In genomic region chr2:164404082-164404990, GRCm38 (mm10) we compare ENCODE assay signal across 8 mouse cellular contexts. TPM values are rescaled to one million over a fixed set of nuclear protein-coding genes. Genes with fewer than 3 reads are reported as not detected.
DNase-seq lines count a peak whose midpoint lies in the region; ATAC-seq and TF ChIP-seq lines count a peak whose summit lies in the region.
"Had no signal": no experiment of that assay in that cellular context is flagged by ENCODE, and none has a peak within 500 bp of the region (broad histone marks: within the 10 kb centered on the region; RNA-seq: fewer than 3 reads in every experiment).

No protein-coding gene starts in this region.

- no peak for TF ChIP-seq EP300 in liver, embryonic 14.5 days (IDR thresholded peaks at IDR 0.05; ENCODE audit: low read depth)

- H3K9ac ChIP-seq in embryonic facial prominence, embryonic 12.5 days: peak overlapping the region; percentile 36
- H3K9ac ChIP-seq in intestine, embryonic 15.5 days: peak overlapping the region; percentile 34; the same call in 1 of the 2 replicates
- H3K9ac ChIP-seq in liver, embryonic 14.5 days (replicated peaks): no peak overlapping the region
- H3K9ac ChIP-seq in neural tube, embryonic 14.5 days (replicated peaks; ENCODE audit: low read depth, low read length): peak overlapping the region; percentile 41; the same call in 1 of the 2 replicates

- peaks cover 98% of the 10 kb centered on the region for H3K27me3 ChIP-seq in embryonic facial prominence, embryonic 12.5 days
- H3K27me3 ChIP-seq in intestine, embryonic 15.5 days (replicated peaks): peaks cover 68% of the 10 kb centered on the region
- peaks cover 76% of the 10 kb centered on the region for H3K27me3 ChIP-seq in liver, embryonic 14.5 days (ENCODE audit: control insufficient read depth, insufficient read depth, low read length)
- peaks cover 75% of the 10 kb centered on the region for H3K27me3 ChIP-seq in neural tube, embryonic 14.5 days (ENCODE audit: control insufficient read depth, insufficient read depth, low read length)

- no peak for ATAC-seq in embryonic facial prominence, embryonic 12.5 days (ENCODE audit: insufficient number of reproducible peaks, insufficient read depth, low FRiP score, low TSS enrichment)
- ATAC-seq in intestine, embryonic 15.5 days: peak; percentile 46
- no peak for ATAC-seq in liver, embryonic 14.5 days (ENCODE audit: insufficient read depth)
- ATAC-seq in neural tube, embryonic 14.5 days (ENCODE audit: low read depth): no peak

- no peaks in the 10 kb centered on the region for H3K9me3 ChIP-seq in embryonic facial prominence, embryonic 12.5 days
- H3K9me3 ChIP-seq in intestine, embryonic 15.5 days: no peaks in the 10 kb centered on the region
- no peaks in the 10 kb centered on the region for H3K9me3 ChIP-seq in liver, embryonic 14.5 days (ENCODE audit: control insufficient read depth, low read length)
- H3K9me3 ChIP-seq in neural tube, embryonic 14.5 days (ENCODE audit: control insufficient read depth, low read length): no peaks in the 10 kb centered on the region

- 1% methylated on average over 49 of the region's 49 CpGs for WGBS in embryonic facial prominence, embryonic 12.5 days
- WGBS in intestine, embryonic 15.5 days: 3% methylated on average over 49 of the region's 49 CpGs
- 2% methylated on average over 49 of the region's 49 CpGs for WGBS in liver, embryonic 14.5 days (ENCODE audit: insufficient replicate concordance)
- WGBS in neural tube, embryonic 14.5 days: 2% methylated on average over 49 of the region's 49 CpGs

- peak overlapping the region; percentile 41 for H3K4me3 ChIP-seq in embryonic facial prominence, embryonic 12.5 days
- H3K4me3 ChIP-seq in intestine, embryonic 15.5 days (replicated peaks): peak overlapping the region; percentile 42
- no peak overlapping the region for H3K4me3 ChIP-seq in liver, embryonic 14.5 days (ENCODE audit: insufficient read depth in 1 of 2, low read depth in 2 of 2, low read length in 2 of 2)
- H3K4me3 ChIP-seq in neural tube, embryonic 14.5 days (ENCODE audit: low read depth, low read length): peak overlapping the region; percentile 27

- TF ChIP-seq CTCF in liver, embryonic 14.5 days (IDR thresholded peaks at IDR 0.05; ENCODE audit: low read depth): no peak

- peak overlapping the region; percentile 63 for H3K4me2 ChIP-seq in embryonic facial prominence, embryonic 12.5 days (replicated peaks)
- peak overlapping the region; percentile 87 for H3K4me2 ChIP-seq in intestine, embryonic 15.5 days (replicated peaks)
- 0 out of 2 replicates have a peak overlapping the region, but pooled peaks have one; percentile 3 for H3K4me2 ChIP-seq in liver, embryonic 14.5 days (ENCODE audit: low read depth)
- peak overlapping the region; percentile 47 for H3K4me2 ChIP-seq in neural tube, embryonic 14.5 days (ENCODE audit: low read depth, low read length)

- peak; percentile 93 for DNase-seq in heart, adult 11 months
- DNase-seq in liver, embryonic 14.5 days (ENCODE audit: low read depth in 3 of 3, low spot score in 3 of 3): no peak
- DNase-seq in left cerebral cortex, adult 8-10 months (ENCODE audit: low spot score in 2 of 2): no peak
- no peak for DNase-seq in urinary bladder, adult 18-20 months (ENCODE audit: low spot score in 2 of 2)

- peaks cover 35% of the 10 kb centered on the region; the same call in 1 of the 2 replicates for H3K4me1 ChIP-seq in embryonic facial prominence, embryonic 12.5 days
- peaks cover 24% of the 10 kb centered on the region for H3K4me1 ChIP-seq in intestine, embryonic 15.5 days (replicated peaks)
- H3K4me1 ChIP-seq in liver, embryonic 14.5 days (replicated peaks; ENCODE audit: control insufficient read depth in 2 of 2, insufficient read depth in 2 of 2, low read length in 1 of 2): no peaks in the 10 kb centered on the region
- H3K4me1 ChIP-seq in neural tube, embryonic 14.5 days (ENCODE audit: control insufficient read depth, insufficient read depth, low read length): peaks cover 11% of the 10 kb centered on the region; the same call in 1 of the 2 replicates

- H3K36me3 ChIP-seq in embryonic facial prominence, embryonic 12.5 days: no peaks in the 10 kb centered on the region
- no peaks in the 10 kb centered on the region for H3K36me3 ChIP-seq in intestine, embryonic 15.5 days
- H3K36me3 ChIP-seq in liver, embryonic 14.5 days (replicated peaks; ENCODE audit: control insufficient read depth, insufficient read depth, low read depth): no peaks in the 10 kb centered on the region
- H3K36me3 ChIP-seq in neural tube, embryonic 14.5 days (ENCODE audit: control insufficient read depth, insufficient read depth, low read length): no peaks in the 10 kb centered on the region

- H3K27ac ChIP-seq in embryonic facial prominence, embryonic 12.5 days: 0 out of 2 replicates have a peak overlapping the region, but pooled peaks have one; percentile 17
- peak overlapping the region; percentile 19; the same call in 1 of the 2 replicates for H3K27ac ChIP-seq in intestine, embryonic 15.5 days
- no peak overlapping the region for H3K27ac ChIP-seq in liver, embryonic 14.5 days
- H3K27ac ChIP-seq in neural tube, embryonic 14.5 days (ENCODE audit: low read depth, low read length): no peak overlapping the region

RNA-seq across cellular contexts. Expression of gene Matn4, which starts 0.6 kb away (rescaled TPM):
- 36.2 and 43.9 TPM in 2 replicates for polyA plus RNA-seq in embryonic facial prominence, embryonic 12.5 days (2016; fragmentation: Nextera tagmentation; extraction: Ambion mirVana)
- 9.3 and 11.0 TPM in 2 replicates for polyA plus RNA-seq in intestine, embryonic 15.5 days (2015; fragmentation: Nextera tagmentation; extraction: Ambion mirVana)
- 0.16 and 0.44 TPM in 2 replicates for polyA plus RNA-seq in liver, embryonic 14.5 days (2012; rRNA removed)
- not detected in 2 replicates for polyA plus RNA-seq in liver, embryonic 14.5 days (2014; fragmentation: Nextera tagmentation; extraction: Ambion mirVana)
- polyA plus RNA-seq in neural tube, embryonic 14.5 days (2014; fragmentation: Nextera tagmentation; extraction: Ambion mirVana): 0.36 and 0.82 TPM in 2 replicates
- 10 to 100 TPM in 3 of 4 experiments, 1 to 10 TPM in 1; 9.9 to 12.0 (median 10.6) TPM for total RNA-seq in left cerebral cortex, adult 8-10 months (2022)

RNA-seq across cellular contexts. Expression of gene Rbpjl, which starts 1.4 kb away (rescaled TPM):
- polyA plus RNA-seq in embryonic facial prominence, embryonic 12.5 days (2016; fragmentation: Nextera tagmentation; extraction: Ambion mirVana): 0.46 and 0.53 TPM in 2 replicates
- 16.1 and 40.7 TPM in 2 replicates for polyA plus RNA-seq in intestine, embryonic 15.5 days (2015; fragmentation: Nextera tagmentation; extraction: Ambion mirVana)
- polyA plus RNA-seq in liver, embryonic 14.5 days (2012; rRNA removed): 0.06 and 0.08 TPM in 2 replicates
- polyA plus RNA-seq in liver, embryonic 14.5 days (2014; fragmentation: Nextera tagmentation; extraction: Ambion mirVana): 0.05 TPM in 1 of 2 replicates, not detected in the other
- polyA plus RNA-seq in neural tube, embryonic 14.5 days (2014; fragmentation: Nextera tagmentation; extraction: Ambion mirVana): 0.11 and 0.17 TPM in 2 replicates
- total RNA-seq in left cerebral cortex, adult 8-10 months (2022): under 1 TPM; 0.17 to 0.77 (median 0.31) TPM

RNA-seq across cellular contexts. Expression of gene Slpi, which starts 15.4 kb away (rescaled TPM):
- polyA plus RNA-seq in embryonic facial prominence, embryonic 12.5 days (2016; fragmentation: Nextera tagmentation; extraction: Ambion mirVana): 0.96 and 1.5 TPM in 2 replicates
- 2.1 and 2.8 TPM in 2 replicates for polyA plus RNA-seq in intestine, embryonic 15.5 days (2015; fragmentation: Nextera tagmentation; extraction: Ambion mirVana)
- polyA plus RNA-seq in liver, embryonic 14.5 days (2012; rRNA removed): 5.0 and 10.1 TPM in 2 replicates
- polyA plus RNA-seq in liver, embryonic 14.5 days (2014; fragmentation: Nextera tagmentation; extraction: Ambion mirVana): 19.9 and 20.8 TPM in 2 replicates
- not detected in 2 replicates for polyA plus RNA-seq in neural tube, embryonic 14.5 days (2014; fragmentation: Nextera tagmentation; extraction: Ambion mirVana)
- total RNA-seq in left cerebral cortex, adult 8-10 months (2022): 1 to 10 TPM in 2 of 4 experiments, under 1 TPM in 1, not detected in 1; 0.62 to 1.8 (median 1.3) TPM
- total RNA-seq: left cerebral cortex, postnatal 25 days had no signal

RNA-seq across cellular contexts. Expression of gene Sdc4, which starts 39.4 kb away (rescaled TPM):
- polyA plus RNA-seq in embryonic facial prominence, embryonic 12.5 days (2016; fragmentation: Nextera tagmentation; extraction: Ambion mirVana): 42.6 and 44.4 TPM in 2 replicates
- polyA plus RNA-seq in intestine, embryonic 15.5 days (2015; fragmentation: Nextera tagmentation; extraction: Ambion mirVana): 120 and 126 TPM in 2 replicates
- polyA plus RNA-seq in liver, embryonic 14.5 days (2012; rRNA removed): 9.7 and 10.8 TPM in 2 replicates
- 23.8 and 25.4 TPM in 2 replicates for polyA plus RNA-seq in liver, embryonic 14.5 days (2014; fragmentation: Nextera tagmentation; extraction: Ambion mirVana)
- 3.6 and 7.1 TPM in 2 replicates for polyA plus RNA-seq in neural tube, embryonic 14.5 days (2014; fragmentation: Nextera tagmentation; extraction: Ambion mirVana)
- total RNA-seq in left cerebral cortex, adult 8-10 months (2022): 100 to 1,000 TPM in 1 of 4 experiments, 10 to 100 TPM in 3; 81.2 to 117 (median 89.0) TPM

RNA-seq across cellular contexts. Expression of gene Sys1, which starts 52.4 kb away (rescaled TPM):
- 65.4 and 66.8 TPM in 2 replicates for polyA plus RNA-seq in embryonic facial prominence, embryonic 12.5 days (2016; fragmentation: Nextera tagmentation; extraction: Ambion mirVana)
- polyA plus RNA-seq in intestine, embryonic 15.5 days (2015; fragmentation: Nextera tagmentation; extraction: Ambion mirVana): 51.1 and 61.9 TPM in 2 replicates
- 15.9 and 20.6 TPM in 2 replicates for polyA plus RNA-seq in liver, embryonic 14.5 days (2012; rRNA removed)
- 30.7 TPM in 2 replicates for polyA plus RNA-seq in liver, embryonic 14.5 days (2014; fragmentation: Nextera tagmentation; extraction: Ambion mirVana)
- 88.9 and 96.3 TPM in 2 replicates for polyA plus RNA-seq in neural tube, embryonic 14.5 days (2014; fragmentation: Nextera tagmentation; extraction: Ambion mirVana)
- 10 to 100 TPM; 39.4 to 46.1 (median 40.6) TPM for total RNA-seq in left cerebral cortex, adult 8-10 months (2022)

Comparison
In these comparisons a context has a peak if more than half of its experiments do, and no peak if none do; other contexts are left out.
1. H3K27ac ChIP-seq: peak in embryonic facial prominence, embryonic 12.5 days (single experiment) and intestine, embryonic 15.5 days (single experiment); none in liver, embryonic 14.5 days (single experiment) and neural tube, embryonic 14.5 days (single experiment).
2. H3K4me2 ChIP-seq: peak in every context shown above with its lines; median percentile 87 in intestine, embryonic 15.5 days; 63 in embryonic facial prominence, embryonic 12.5 days; 47 in neural tube, embryonic 14.5 days; 3 in liver, embryonic 14.5 days.
3. H3K4me3 ChIP-seq: peak in embryonic facial prominence, embryonic 12.5 days (single experiment), intestine, embryonic 15.5 days (single experiment) and neural tube, embryonic 14.5 days (single experiment); none in liver, embryonic 14.5 days (0 of 2).
4. RNA of gene Rbpjl, which starts 1.4 kb away (polyA plus RNA-seq): 16.1 to 40.7 TPM in intestine, embryonic 15.5 days; 0.46 to 0.53 TPM in embryonic facial prominence, embryonic 12.5 days, 0.11 to 0.17 TPM in neural tube, embryonic 14.5 days and 0.05 to 0.08 TPM in liver, embryonic 14.5 days; every median in the first group is over 10 times any median in the second.